In the genomic region with DNA sequence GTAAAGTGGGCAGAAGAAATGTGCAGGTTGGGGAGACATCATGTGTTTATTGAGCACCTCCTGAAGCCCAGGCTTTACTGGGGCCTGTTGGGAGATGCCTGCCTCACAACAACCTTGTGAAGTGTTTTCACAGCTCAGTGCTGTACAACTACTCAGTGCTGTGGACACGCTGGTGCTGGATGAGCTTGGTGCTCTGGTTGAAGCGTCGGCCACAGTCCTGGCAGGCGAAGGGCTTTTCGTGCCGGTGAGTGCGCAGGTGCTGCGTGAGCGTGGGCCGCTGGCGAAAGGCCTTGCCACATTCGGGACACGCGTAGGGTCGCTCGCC, we compare ENCODE assay signal across 9 mouse cellular contexts. TPM values are rescaled to one million over a fixed set of nuclear protein-coding genes. Genes with fewer than 3 reads are reported as not detected.
DNase-seq lines count a peak whose midpoint lies in the region; ATAC-seq and TF ChIP-seq lines count a peak whose summit lies in the region.
"Had no signal": no experiment of that assay in that cellular context is flagged by ENCODE, and none has a peak within 500 bp of the region (broad histone marks: within the 10 kb centered on the region; RNA-seq: fewer than 3 reads in every experiment).

No protein-coding gene starts in this region.

- H3K4me3 ChIP-seq in heart, embryonic 12.5 days, result peak overlapping the region; percentile 49
- peak overlapping the region; percentile 35; the same call in 1 of the 2 replicates for H3K4me3 ChIP-seq in G1E (ENCODE audit: low read depth, low read length)
- peak overlapping the region; percentile 46 for H3K4me3 ChIP-seq in hindbrain, embryonic 12.5 days
- peak overlapping the region; percentile 50 for H3K4me3 ChIP-seq in midbrain, embryonic 12.5 days

- TF ChIP-seq CTCF in G1E (IDR thresholded peaks at IDR 0.05; ENCODE audit: low read depth, low read length), result no peak

- no peak for ATAC-seq in heart, embryonic 12.5 days (ENCODE audit: insufficient number of reproducible peaks, low FRiP score)
- ATAC-seq in G1E (ENCODE audit: extremely low read depth, insufficient number of reproducible peaks, low FRiP score, poor library complexity, severe bottlenecking), result no peak
- ATAC-seq in hindbrain, embryonic 12.5 days (ENCODE audit: low FRiP score), result no peak
- no peak for ATAC-seq in midbrain, embryonic 12.5 days (ENCODE audit: low FRiP score, low read depth)

- no peak for DNase-seq in heart, adult 8-10 months (ENCODE audit: low spot score)
- no peak for DNase-seq in G1E (ENCODE audit: low spot score)
- DNase-seq in right cerebral cortex, postnatal 14 days, result no peak
- no peak for DNase-seq in cerebellum, adult 18-20 months
- no peak for DNase-seq in spleen, postnatal 36 days (ENCODE audit: low spot score in 2 of 2)

- no peaks in the 10 kb centered on the region for H3K36me3 ChIP-seq in heart, embryonic 12.5 days
- H3K36me3 ChIP-seq in G1E (replicated peaks), result peaks cover 24% of the 10 kb centered on the region
- no peaks in the 10 kb centered on the region for H3K36me3 ChIP-seq in hindbrain, embryonic 12.5 days
- H3K36me3 ChIP-seq in midbrain, embryonic 12.5 days, result no peaks in the 10 kb centered on the region

- peak overlapping the region; percentile 80 for H3K4me2 ChIP-seq in heart, embryonic 12.5 days
- peak overlapping the region; percentile 85 for H3K4me2 ChIP-seq in hindbrain, embryonic 12.5 days (replicated peaks)
- H3K4me2 ChIP-seq in midbrain, embryonic 12.5 days (replicated peaks), result peak overlapping the region; percentile 87

- H3K9me3 ChIP-seq in heart, embryonic 12.5 days (replicated peaks), result peaks cover 10% of the 10 kb centered on the region
- peaks cover 18% of the 10 kb centered on the region for H3K9me3 ChIP-seq in G1E (replicated peaks)
- no peaks in the 10 kb centered on the region for H3K9me3 ChIP-seq in hindbrain, embryonic 12.5 days (replicated peaks)
- peaks cover 6% of the 10 kb centered on the region; the same call in 1 of the 2 replicates for H3K9me3 ChIP-seq in midbrain, embryonic 12.5 days

- peaks cover 45% of the 10 kb centered on the region for H3K27me3 ChIP-seq in heart, embryonic 12.5 days (replicated peaks)
- peaks cover 12% of the 10 kb centered on the region; the same call in 1 of the 2 replicates for H3K27me3 ChIP-seq in G1E (ENCODE audit: insufficient read depth, low read length)
- H3K27me3 ChIP-seq in hindbrain, embryonic 12.5 days, result peaks cover 53% of the 10 kb centered on the region
- H3K27me3 ChIP-seq in midbrain, embryonic 12.5 days, result peaks cover 53% of the 10 kb centered on the region

- no peak overlapping the region for H3K27ac ChIP-seq in heart, embryonic 12.5 days (ENCODE audit: poor library complexity, severe bottlenecking)
- no peak overlapping the region for H3K27ac ChIP-seq in hindbrain, embryonic 12.5 days
- no peak overlapping the region for H3K27ac ChIP-seq in midbrain, embryonic 12.5 days (replicated peaks)
- H3K27ac ChIP-seq: macrophage had no signal

- WGBS in heart, embryonic 12.5 days, result 40% methylated on average over 16 of the region's 16 CpGs
- 36% methylated on average over 16 of the region's 16 CpGs for WGBS in hindbrain, embryonic 12.5 days
- WGBS in midbrain, embryonic 12.5 days, result 42% methylated on average over 16 of the region's 16 CpGs

- no peak overlapping the region; the same call in 1 of the 2 replicates for H3K9ac ChIP-seq in heart, embryonic 12.5 days
- H3K9ac ChIP-seq in hindbrain, embryonic 12.5 days, result no peak overlapping the region
- peak overlapping the region; percentile 67; the same call in 1 of the 2 replicates for H3K9ac ChIP-seq in midbrain, embryonic 12.5 days (replicated peaks)

- peaks cover 24% of the 10 kb centered on the region for H3K4me1 ChIP-seq in heart, embryonic 12.5 days (replicated peaks)
- H3K4me1 ChIP-seq in G1E (ENCODE audit: insufficient read depth, low read depth, low read length), result peaks cover 32% of the 10 kb centered on the region
- H3K4me1 ChIP-seq in hindbrain, embryonic 12.5 days, result peaks cover 20% of the 10 kb centered on the region
- H3K4me1 ChIP-seq in midbrain, embryonic 12.5 days, result peaks cover 25% of the 10 kb centered on the region

RNA-seq across cellular contexts. Expression of a gene that starts 5.0 kb away (rescaled TPM):
- 160 and 170 TPM in 2 replicates for polyA plus RNA-seq in heart, embryonic 12.5 days (2016; fragmentation: Nextera tagmentation; extraction: Ambion mirVana)
- total RNA-seq in heart, adult 8-10 months (2022), result 100 to 1,000 TPM; 204 to 216 (median 210) TPM
- total RNA-seq in G1E (2014; fragmentation: Nextera tagmentation), result 250 and 290 TPM in 2 replicates
- total RNA-seq in G1E (2017), result 151 and 162 TPM in 2 replicates
- polyA plus RNA-seq in G1E (2012), result 150 and 170 TPM in 2 replicates
- polyA plus RNA-seq in hindbrain, embryonic 12.5 days (2016; fragmentation: Nextera tagmentation; extraction: Ambion mirVana), result 173 and 180 TPM in 2 replicates
- 143 and 149 TPM in 2 replicates for polyA plus RNA-seq in midbrain, embryonic 12.5 days (2016; fragmentation: Nextera tagmentation; extraction: Ambion mirVana)

RNA-seq across cellular contexts. Expression of a gene that starts 8.5 kb away (rescaled TPM):
- polyA plus RNA-seq in heart, embryonic 12.5 days (2016; fragmentation: Nextera tagmentation; extraction: Ambion mirVana), result 127 and 131 TPM in 2 replicates
- total RNA-seq in heart, adult 8-10 months (2022), result 100 to 1,000 TPM; 142 to 153 (median 147) TPM
- total RNA-seq in G1E (2014; fragmentation: Nextera tagmentation), result 148 and 163 TPM in 2 replicates
- total RNA-seq in G1E (2017), result 178 and 188 TPM in 2 replicates
- 141 and 289 TPM in 2 replicates for polyA plus RNA-seq in G1E (2012)
- polyA plus RNA-seq in hindbrain, embryonic 12.5 days (2016; fragmentation: Nextera tagmentation; extraction: Ambion mirVana), result 148 and 152 TPM in 2 replicates
- polyA plus RNA-seq in midbrain, embryonic 12.5 days (2016; fragmentation: Nextera tagmentation; extraction: Ambion mirVana), result 139 and 150 TPM in 2 replicates

RNA-seq across cellular contexts. Expression of a gene that starts 11.5 kb away (rescaled TPM):
- polyA plus RNA-seq in heart, embryonic 12.5 days (2016; fragmentation: Nextera tagmentation; extraction: Ambion mirVana), result 2.0 and 2.3 TPM in 2 replicates
- total RNA-seq in heart, adult 8-10 months (2022), result under 1 TPM; 0.19 to 0.60 (median 0.29) TPM
- not detected in 2 replicates for total RNA-seq in G1E (2014; fragmentation: Nextera tagmentation)
- total RNA-seq in G1E (2017), result 0.17 and 0.22 TPM in 2 replicates
- 0.07 and 0.11 TPM in 2 replicates for polyA plus RNA-seq in G1E (2012)
- polyA plus RNA-seq in hindbrain, embryonic 12.5 days (2016; fragmentation: Nextera tagmentation; extraction: Ambion mirVana), result 4.9 and 5.7 TPM in 2 replicates
- 5.2 and 5.3 TPM in 2 replicates for polyA plus RNA-seq in midbrain, embryonic 12.5 days (2016; fragmentation: Nextera tagmentation; extraction: Ambion mirVana)

RNA-seq across cellular contexts. Expression of a gene that starts 33.2 kb away (rescaled TPM):
- polyA plus RNA-seq in heart, embryonic 12.5 days (2016; fragmentation: Nextera tagmentation; extraction: Ambion mirVana), result 16.2 and 18.7 TPM in 2 replicates
- 10 to 100 TPM in 1 of 4 experiments, 1 to 10 TPM in 3; 6.9 to 11.3 (median 7.2) TPM for total RNA-seq in heart, adult 8-10 months (2022)
- total RNA-seq in G1E (2014; fragmentation: Nextera tagmentation) (9.6 and 12.6 TPM in 2 replicates), G1E (2017) (8.7 and 9.0 TPM in 2 replicates)
- 99.1 and 126 TPM in 2 replicates for polyA plus RNA-seq in G1E (2012)
- 32.6 and 35.0 TPM in 2 replicates for polyA plus RNA-seq in hindbrain, embryonic 12.5 days (2016; fragmentation: Nextera tagmentation; extraction: Ambion mirVana)
- polyA plus RNA-seq in midbrain, embryonic 12.5 days (2016; fragmentation: Nextera tagmentation; extraction: Ambion mirVana), result 36.6 and 37.1 TPM in 2 replicates

RNA-seq across cellular contexts. Expression of a gene that starts 44.2 kb away (rescaled TPM):
- 221 and 228 TPM in 2 replicates for polyA plus RNA-seq in heart, embryonic 12.5 days (2016; fragmentation: Nextera tagmentation; extraction: Ambion mirVana)
- 10 to 100 TPM; 77.8 to 92.6 (median 83.6) TPM for total RNA-seq in heart, adult 8-10 months (2022)
- total RNA-seq in G1E (2014; fragmentation: Nextera tagmentation), result 324 and 384 TPM in 2 replicates
- 506 and 524 TPM in 2 replicates for total RNA-seq in G1E (2017)
- polyA plus RNA-seq in G1E (2012), result 193 and 221 TPM in 2 replicates
- 356 and 380 TPM in 2 replicates for polyA plus RNA-seq in hindbrain, embryonic 12.5 days (2016; fragmentation: Nextera tagmentation; extraction: Ambion mirVana)
- 376 and 420 TPM in 2 replicates for polyA plus RNA-seq in midbrain, embryonic 12.5 days (2016; fragmentation: Nextera tagmentation; extraction: Ambion mirVana)
